Mouse (Mus musculus) urinary bladder, adult 18-20 months (tissue): ENCODE data around the gene Cs.
"Not testable (repeated sequence)": the region's sequence is repeated elsewhere in the genome, so short reads cannot be mapped to it uniquely, and the experiment has no call there.

Experiments
- DNase-seq, 2 experiments: peaks; one replicate each; pipeline ENCODE4 v3.0.0; 2022; ENCODE audit warnings: low spot score in 2 of 2, mixed read lengths in 2 of 2

Cs gene

GRCm38 (mm10) chr10:128332358-128333249 is 4.9 kb upstream of the Cs start:
- DNase-seq, result not testable (repeated sequence)

GRCm38 (mm10) chr10:128335582-128335981 is 2.0 kb upstream of the Cs start:
- DNase-seq, result peak; percentile 40 to 55

DNA sequence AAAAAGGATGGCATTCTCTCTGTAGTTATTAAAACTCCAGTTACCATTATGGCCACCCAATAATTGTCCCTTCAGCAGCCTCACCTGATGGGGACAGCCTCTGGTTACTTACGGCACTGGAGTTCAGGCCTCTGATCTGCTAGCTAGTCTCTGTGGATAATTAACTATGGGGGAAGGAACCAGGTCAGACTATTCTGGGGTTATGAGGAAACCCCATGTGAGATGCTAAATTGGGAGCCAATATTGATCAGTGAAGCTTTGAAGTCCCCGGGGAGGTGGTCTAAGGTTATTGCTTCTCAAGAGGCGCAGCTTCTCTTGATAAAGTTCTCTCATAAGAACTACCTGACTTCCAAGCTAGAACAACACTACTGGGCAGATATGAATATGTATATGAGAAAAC is 1.3 kb upstream of the Cs start:
- DNase-seq, result no peak

GRCm38 (mm10) chr10:128336597-128336996 is 937 bp upstream of the Cs start:
- no peak for DNase-seq

GRCm38 (mm10) chr10:128338415-128338814 is 881 bp downstream of the Cs start:
- no peak for DNase-seq

GRCm38 (mm10) chr10:128338948-128339347 is 1.4 kb downstream of the Cs start:
- DNase-seq, result no peak

GRCm38 (mm10) chr10:128340257-128340656 is 2.7 kb downstream of the Cs start:
- DNase-seq, result no peak

GRCm38 (mm10) chr10:128343436-128343835 is 5.9 kb downstream of the Cs start:
- no peak for DNase-seq

DNA sequence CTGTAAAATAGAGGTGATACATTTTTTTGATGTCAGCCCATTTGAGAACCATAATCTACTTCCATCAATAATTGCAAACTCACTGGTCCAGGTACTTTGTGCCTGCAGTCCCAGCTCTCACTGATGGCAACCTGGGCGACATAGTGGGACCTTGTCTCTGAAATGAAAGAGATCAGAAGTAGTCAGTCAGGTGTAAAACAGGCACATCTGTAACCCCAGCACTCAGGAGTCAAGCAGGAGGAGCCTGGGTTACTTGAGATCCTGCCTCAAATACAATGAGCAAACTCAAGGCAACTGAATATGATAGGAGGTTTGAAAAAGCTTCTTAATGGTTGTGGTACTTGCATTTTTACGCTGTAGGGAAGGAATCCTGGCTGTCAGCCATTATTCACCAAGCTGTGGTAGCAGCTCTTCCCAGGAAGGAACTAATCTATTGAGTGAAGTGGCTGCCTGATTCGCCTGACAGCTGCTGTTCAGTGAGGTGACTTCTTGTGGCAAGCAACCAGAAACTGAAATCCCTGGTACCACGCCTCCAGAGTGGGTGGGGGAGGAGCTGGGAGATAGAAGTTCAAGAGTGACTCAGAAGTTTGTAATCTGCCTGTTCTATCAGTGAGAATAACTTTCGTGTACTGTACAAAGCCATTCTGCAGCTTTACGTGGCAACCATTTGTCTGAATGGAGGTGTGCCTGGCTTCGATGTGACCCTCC is 7.2 kb downstream of the Cs start:
- peak; percentile 58 to 68 for DNase-seq

DNA sequence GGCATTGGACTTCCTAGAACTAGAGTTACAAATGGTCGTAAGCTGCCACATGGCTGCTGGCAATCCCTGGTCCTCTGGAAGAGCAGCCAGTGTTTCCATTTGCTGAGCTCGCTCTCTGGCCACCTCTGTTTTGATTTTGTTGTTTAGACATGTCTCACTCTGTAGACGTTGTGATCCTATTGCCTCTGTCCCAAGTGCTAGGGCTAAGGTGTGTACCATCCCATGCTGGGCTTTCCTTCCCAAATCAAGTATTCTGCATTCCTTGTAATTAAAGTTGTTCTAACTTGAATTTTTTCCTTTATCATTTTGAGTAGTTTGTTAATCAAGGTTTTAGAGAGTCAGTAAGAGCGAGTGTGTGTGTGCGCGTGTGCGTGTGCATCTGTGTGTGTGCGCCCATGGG is 10.0 kb downstream of the Cs start:
- DNase-seq, result no peak

DNA sequence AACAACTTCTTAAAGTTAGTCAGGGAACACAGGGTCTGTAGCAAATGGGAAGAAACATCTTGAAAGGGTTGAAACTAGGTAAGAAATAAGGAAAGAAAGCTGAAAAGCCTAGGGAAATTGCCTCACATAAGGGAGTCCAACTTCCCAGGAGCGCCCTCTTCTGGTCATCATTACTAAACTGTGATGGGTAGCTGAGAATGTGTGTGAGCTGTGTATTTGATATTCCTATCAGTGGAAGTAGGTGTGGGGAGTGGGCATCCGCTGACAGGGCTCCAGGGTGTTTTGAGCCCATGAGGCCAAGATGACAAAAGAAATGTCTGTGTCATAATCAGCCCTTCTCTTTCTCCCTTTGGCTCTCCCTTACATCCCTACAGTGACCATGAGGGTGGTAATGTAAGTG is 21.3 kb downstream of the Cs start:
- DNase-seq, result no peak

GRCm38 (mm10) chr10:128359226-128359625 is 21.7 kb downstream of the Cs start:
- DNase-seq, result no peak

- no peak for DNase-seq
Observed at GRCm38 (mm10) chr10:128361836-128362235, 24.3 kb downstream of the Cs start.

DNA sequence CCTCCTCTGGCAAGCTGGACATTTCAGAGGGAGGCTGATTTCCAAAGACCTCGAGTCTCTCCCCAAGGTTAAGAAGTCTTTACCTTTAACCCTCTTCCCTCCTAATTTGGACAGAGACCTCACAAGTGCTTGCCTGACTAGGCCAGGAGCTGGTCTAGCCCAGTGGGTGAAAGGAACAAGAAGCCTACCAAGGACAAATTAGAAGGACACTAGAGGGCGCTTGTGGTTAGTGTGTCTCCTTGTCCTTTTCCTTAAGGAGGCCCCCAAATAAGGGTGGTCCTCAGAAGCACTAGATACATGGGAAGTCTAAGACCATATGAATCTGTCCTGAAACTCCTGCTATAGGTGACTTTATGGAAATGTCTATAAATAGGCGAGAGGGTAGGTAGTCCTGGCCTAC is 25.0 kb downstream of the Cs start:
- DNase-seq, result no peak

DNA sequence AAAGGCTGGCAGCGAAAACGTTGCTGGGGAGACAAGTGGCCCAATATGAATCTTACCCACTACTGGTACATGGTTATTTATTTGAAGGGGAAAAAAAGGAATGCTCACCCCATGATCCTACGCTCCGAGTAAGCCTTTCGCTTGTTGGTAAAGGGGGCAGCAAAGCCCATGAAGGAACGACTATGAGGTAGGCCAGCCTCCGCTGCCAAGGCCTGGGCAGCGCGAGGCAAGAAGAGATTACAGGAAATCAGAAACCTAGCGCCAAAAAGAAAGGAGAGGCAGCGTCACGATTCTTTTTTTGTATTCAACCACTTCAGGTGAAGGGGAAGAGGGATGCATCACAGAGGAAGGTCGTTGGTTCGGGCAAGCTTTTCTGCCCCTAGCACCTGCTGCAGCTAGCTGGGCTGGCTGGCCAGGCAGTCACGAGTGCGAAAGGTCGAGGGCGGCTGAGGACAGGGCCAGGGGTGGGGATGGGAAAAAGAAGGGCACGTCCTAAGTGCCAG is 30.4 kb downstream of the Cs start:
- DNase-seq, result no peak

DNA sequence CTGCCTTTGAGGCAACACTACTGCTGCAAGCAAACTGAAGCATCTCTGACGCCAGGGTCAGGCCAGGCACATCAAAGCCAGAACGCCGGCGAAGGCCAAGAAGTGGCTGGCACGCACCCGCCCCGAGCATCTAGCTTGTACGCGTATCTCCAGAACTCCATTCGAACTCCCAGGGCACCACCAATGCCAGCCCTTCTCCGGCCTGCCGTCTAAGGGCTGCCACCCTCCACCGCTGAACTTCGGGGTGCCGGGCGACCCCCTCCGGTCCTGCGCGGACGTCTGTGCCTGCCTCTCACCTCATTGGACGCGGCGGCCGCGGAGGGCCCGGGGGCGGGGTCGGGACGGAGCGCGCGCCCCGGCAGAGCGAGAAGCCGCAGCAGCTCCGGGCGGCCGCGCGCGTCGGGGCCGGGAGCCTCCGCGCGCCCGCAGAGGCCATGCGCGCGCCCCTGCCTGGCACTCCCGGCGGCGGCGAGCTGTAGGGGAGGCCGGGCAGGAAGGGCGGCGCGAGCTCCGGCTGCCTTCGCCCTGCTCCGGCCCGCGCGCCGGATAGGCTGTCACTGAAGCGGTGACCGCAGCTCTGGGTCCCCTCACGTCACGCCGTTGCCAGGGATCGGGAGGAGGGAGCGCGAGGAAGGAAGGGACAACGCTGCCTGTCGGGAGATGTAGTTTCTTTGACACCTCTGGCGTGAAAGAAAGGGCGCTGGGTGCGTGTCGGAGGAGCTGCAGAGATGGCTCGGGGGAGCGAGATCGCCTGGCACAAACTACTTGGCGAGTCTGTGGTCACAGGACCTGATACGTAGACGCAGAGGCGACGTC is 31.1 kb downstream of the Cs start, which contains the start of gene Coq10a:
Coq10a (minus strand) TSS at position 596 of the 816 bp plus-strand sequence.
- peak; percentile 84 for DNase-seq

GRCm38 (mm10) chr10:128369218-128369543 is 31.6 kb downstream of the Cs start:
- no peak for DNase-seq

DNA sequence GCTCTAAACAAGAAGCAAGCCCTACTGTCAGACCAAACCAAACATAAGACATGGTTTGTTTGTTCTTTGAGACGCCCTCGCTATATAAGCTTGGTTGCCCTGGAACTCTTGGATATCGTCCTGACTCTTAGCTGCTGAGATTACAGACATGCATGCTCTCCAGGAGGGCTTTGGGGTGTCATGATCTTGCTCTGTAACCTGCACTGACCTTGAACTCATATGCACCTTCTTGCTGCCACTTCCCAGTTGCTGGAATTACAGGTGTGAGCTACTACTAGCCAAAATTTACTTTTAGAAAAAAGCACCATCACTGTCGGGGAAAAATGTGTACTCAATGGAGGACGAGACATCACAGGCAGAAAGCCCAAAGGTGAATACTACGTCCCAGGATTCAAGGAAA is 32.1 kb downstream of the Cs start:
- no peak for DNase-seq

- DNase-seq, result no peak
Observed at GRCm38 (mm10) chr10:128370021-128370420, 32.5 kb downstream of the Cs start.

DNA sequence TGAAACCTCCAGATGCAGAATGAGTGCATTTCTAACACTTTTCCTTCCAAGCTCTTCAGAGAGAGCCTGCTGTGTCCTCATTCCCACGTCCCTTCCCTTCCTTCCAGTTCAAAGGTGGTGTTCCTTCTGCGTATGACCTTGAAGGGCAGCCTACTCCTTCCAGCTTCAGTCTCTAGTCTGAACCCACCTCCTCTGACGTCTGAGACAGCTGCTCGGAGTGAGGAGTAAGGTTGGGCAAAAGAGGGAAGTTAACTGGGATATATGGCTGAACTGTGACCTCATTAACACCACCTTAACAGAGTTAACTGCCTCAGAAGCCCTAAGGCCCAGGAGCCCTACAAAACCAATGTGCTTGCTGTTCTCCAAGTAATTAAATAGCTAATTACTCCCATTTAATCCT is 33.1 kb downstream of the Cs start:
- no peak for DNase-seq

DNA sequence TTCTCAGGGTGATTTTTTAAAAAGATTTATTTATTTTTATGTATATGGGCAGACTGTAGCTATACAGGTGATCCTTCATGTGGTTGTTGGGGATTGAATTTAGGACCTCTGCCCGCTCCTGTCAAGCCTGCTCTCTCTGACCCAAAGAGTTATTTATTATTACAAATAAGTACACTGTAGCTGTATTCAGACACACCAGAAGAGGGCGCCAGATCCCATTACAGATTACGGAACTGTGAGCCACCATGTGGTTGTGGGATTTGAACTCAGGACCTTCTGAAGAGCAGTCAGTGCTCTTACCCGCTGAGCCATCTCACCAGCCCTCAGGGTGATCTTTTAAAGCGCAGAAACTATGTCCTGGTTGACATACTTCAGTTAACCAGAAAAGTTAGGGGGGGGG is 34.6 kb downstream of the Cs start:
- no peak for DNase-seq
